Mouse (Mus musculus): ENCODE data around the gene Hes6. TPM values are rescaled to one million over a fixed set of nuclear protein-coding genes. Genes with fewer than 3 reads are reported as not detected.

The Hes6 gene
- total RNA-seq, 2 experiments from 2014 or later = 255 to 373 TPM

Other genes starting within 250 kb of the Hes6 start
- 1 to 10 TPM; 6.7 to 9.2 TPM for gene Ramp1, start 234.2 kb downstream of the Hes6 start, total RNA-seq (2021)
- 100 to 1,000 TPM in 1 of 2 experiments, 10 to 100 TPM in 1; 92.7 to 117 TPM for gene Ube2f, start 163.7 kb downstream of the Hes6 start, total RNA-seq (2021)
- 10 to 100 TPM; 25.7 to 37.2 TPM for gene Scly, start 115.7 kb downstream of the Hes6 start, total RNA-seq (2021)
- gene Espnl, start 92.0 kb downstream of the Hes6 start, total RNA-seq (2021) = under 1 TPM in 1 of 2 experiments, not detected in 1; 0.13 TPM
- 1 to 10 TPM; 1.4 to 2.1 TPM for gene Klhl30, start 63.0 kb downstream of the Hes6 start, total RNA-seq (2021)
- gene Erfe, start 47.6 kb downstream of the Hes6 start, total RNA-seq (2021) = 10 to 100 TPM in 1 of 2 experiments, 1 to 10 TPM in 1; 5.3 to 22.1 TPM
- 100 to 1,000 TPM in 1 of 2 experiments, 10 to 100 TPM in 1; 93.7 to 121 TPM for gene Ilkap, start 15.2 kb downstream of the Hes6 start, total RNA-seq (2021)
- 10 to 100 TPM; 46.7 to 66.6 TPM for gene Per2, start 45.3 kb upstream of the Hes6 start, total RNA-seq (2021)
- gene Traf3ip1, start 80.6 kb upstream of the Hes6 start, total RNA-seq (2021) = 10 to 100 TPM; 10.8 to 12.7 TPM
- 10 to 100 TPM; 19.4 TPM for gene Asb1, start 126.5 kb upstream of the Hes6 start, total RNA-seq (2021)